Mouse (Mus musculus) heart, postnatal 0 days (tissue): ENCODE measurements around the gene Zfp92.

ENCODE experiments used
- CTCF ChIP-seq: IDR thresholded peaks from 2 replicates; pipeline ENCODE4 v1.5.1; 2016; ENCODE audit warnings: antibody characterized with exemption, control low read depth, low read depth
- EP300 ChIP-seq: IDR thresholded peaks from 2 replicates; pipeline ENCODE4 v1.6.1; 2016; ENCODE audit warnings: antibody characterized with exemption, low read depth

- TF ChIP-seq EP300 (no peak), CTCF (no peak)
Observed at GRCm38 (mm10) chrX:73465483-73466186, 54.7 kb downstream of the Zfp92 start.
